Mouse (Mus musculus) urinary bladder, adult 18-20 months (tissue): ENCODE results near the gene Ica1.

Experiments
- DNase-seq, 2 experiments: peaks; one replicate each; pipeline ENCODE4 v3.0.0; 2022; ENCODE audit warnings: low spot score in 2 of 2, mixed read lengths in 2 of 2

Gene Ica1

GRCm38 (mm10) chr6:8744273-8744785 is 34.0 kb downstream of the Ica1 start:
- no peak for DNase-seq

GRCm38 (mm10) chr6:8742449-8742848 is 35.8 kb downstream of the Ica1 start:
- DNase-seq, result no peak

GRCm38 (mm10) chr6:8741659-8742058 is 36.6 kb downstream of the Ica1 start:
- no peak for DNase-seq

- DNase-seq, result no peak
Observed at GRCm38 (mm10) chr6:8740092-8740491, 38.2 kb downstream of the Ica1 start.

- no peak for DNase-seq
Observed at GRCm38 (mm10) chr6:8738396-8738795, 39.9 kb downstream of the Ica1 start.

GRCm38 (mm10) chr6:8736493-8736820 is 41.8 kb downstream of the Ica1 start:
- DNase-seq, result no peak

GRCm38 (mm10) chr6:8735657-8736492 is 42.4 kb downstream of the Ica1 start:
- peak; percentile 33 to 37 for DNase-seq

GRCm38 (mm10) chr6:8735044-8735443 is 43.2 kb downstream of the Ica1 start:
- no peak for DNase-seq

- DNase-seq, result no peak
Observed at GRCm38 (mm10) chr6:8732492-8732891, 45.8 kb downstream of the Ica1 start.

GRCm38 (mm10) chr6:8731656-8732191 is 46.6 kb downstream of the Ica1 start:
- DNase-seq, result no peak

GRCm38 (mm10) chr6:8730433-8730832 is 47.9 kb downstream of the Ica1 start:
- no peak for DNase-seq

GRCm38 (mm10) chr6:8727806-8728205 is 50.5 kb downstream of the Ica1 start:
- no peak for DNase-seq

- no peak for DNase-seq
Observed at GRCm38 (mm10) chr6:8725610-8726009, 52.7 kb downstream of the Ica1 start.

- DNase-seq, result no peak
Observed at GRCm38 (mm10) chr6:8719692-8720091, 58.6 kb downstream of the Ica1 start.

- DNase-seq, result no peak
Observed at GRCm38 (mm10) chr6:8717967-8718366, 60.3 kb downstream of the Ica1 start.

- DNase-seq, result no peak
Observed at GRCm38 (mm10) chr6:8716539-8716938, 61.7 kb downstream of the Ica1 start.

GRCm38 (mm10) chr6:8711246-8711645 is 67.0 kb downstream of the Ica1 start:
- no peak for DNase-seq

GRCm38 (mm10) chr6:8694636-8695514 is 83.4 kb downstream of the Ica1 start:
- DNase-seq, result no peak

- DNase-seq, result no peak
Observed at GRCm38 (mm10) chr6:8693926-8694635, 84.2 kb downstream of the Ica1 start.

- no peak for DNase-seq
Observed at GRCm38 (mm10) chr6:8693141-8693881, 85.0 kb downstream of the Ica1 start.
